Mouse (Mus musculus) left cerebral cortex, adult 8-10 months (tissue): Measurements from ENCODE around the gene Ssna1. TPM values are rescaled to one million over a fixed set of nuclear protein-coding genes. Genes with fewer than 3 reads are reported as not detected.

ENCODE experiments used
- DNase-seq, 2 experiments: peaks; one replicate each; pipeline ENCODE4 v3.0.0; 2022; ENCODE audit warnings: low spot score in 2 of 2
- total RNA-seq, 4 experiments: library from RNA; stranded (reverse); gene quantifications; 2 replicates each; pipeline ENCODE4 v1.2.4; 2022

The Ssna1 gene
- 10 to 100 TPM; 57.5 to 67.8 (median 62.1) TPM for total RNA-seq

- DNase-seq, result peak; percentile 94 to 99
Observed at GRCm38 (mm10) chr2:25271827-25272511, at the start of gene Ssna1, which contains the start of gene Anapc2. TSS of gene Ssna1 (minus strand) at chr2:25272438. TSS of gene Anapc2 (plus strand) at chr2:25272478.

DNA sequence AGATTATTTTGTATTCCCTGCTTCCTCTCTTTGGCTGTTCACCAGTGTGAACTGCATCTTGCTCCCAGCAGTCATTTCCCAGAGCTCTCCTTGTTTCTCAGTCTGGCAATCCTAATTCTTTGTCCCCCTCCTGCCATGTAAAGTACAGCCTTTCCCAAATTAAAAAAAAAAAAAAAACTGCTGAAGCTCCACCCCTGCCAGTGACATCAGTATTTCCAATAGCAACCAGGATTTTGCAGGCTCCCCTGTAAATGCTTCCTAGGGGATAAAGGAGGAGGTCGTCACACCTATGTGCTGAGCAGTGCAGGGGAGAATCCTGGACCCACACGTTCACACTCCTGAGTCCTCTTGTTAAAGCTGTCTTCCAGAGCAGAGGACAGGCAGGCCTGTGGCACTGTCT, 47.8 kb upstream of the Ssna1 start:
- no peak for DNase-seq

- peak; percentile 68 to 91 for DNase-seq
Observed at GRCm38 (mm10) chr2:25318971-25319773, 46.9 kb upstream of the Ssna1 start, which contains the start of gene Grin1. TSS of gene Grin1 (minus strand) at chr2:25319187.

- no peak for DNase-seq
Observed at GRCm38 (mm10) chr2:25318119-25318966, 46.1 kb upstream of the Ssna1 start.

DNA sequence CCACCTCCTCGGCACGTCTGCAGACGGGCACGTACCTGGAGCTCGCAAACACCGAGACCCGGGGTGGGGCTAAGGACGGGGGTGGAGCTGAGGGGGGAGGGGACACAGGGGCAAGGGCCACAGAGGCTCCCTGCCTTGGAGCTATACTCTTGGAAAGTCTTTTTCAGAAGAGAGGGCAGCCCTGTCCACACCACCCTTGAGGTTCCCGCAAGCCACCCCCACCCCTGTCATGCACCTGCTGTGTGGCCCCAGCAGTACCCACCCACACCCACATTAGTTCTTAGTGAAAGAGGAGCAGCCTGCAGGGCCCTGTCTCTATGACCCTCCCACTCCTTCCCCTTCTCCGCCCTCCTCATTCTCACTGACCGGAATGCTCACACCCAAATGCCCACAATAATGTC, 39.3 kb upstream of the Ssna1 start:
- no peak for DNase-seq

DNA sequence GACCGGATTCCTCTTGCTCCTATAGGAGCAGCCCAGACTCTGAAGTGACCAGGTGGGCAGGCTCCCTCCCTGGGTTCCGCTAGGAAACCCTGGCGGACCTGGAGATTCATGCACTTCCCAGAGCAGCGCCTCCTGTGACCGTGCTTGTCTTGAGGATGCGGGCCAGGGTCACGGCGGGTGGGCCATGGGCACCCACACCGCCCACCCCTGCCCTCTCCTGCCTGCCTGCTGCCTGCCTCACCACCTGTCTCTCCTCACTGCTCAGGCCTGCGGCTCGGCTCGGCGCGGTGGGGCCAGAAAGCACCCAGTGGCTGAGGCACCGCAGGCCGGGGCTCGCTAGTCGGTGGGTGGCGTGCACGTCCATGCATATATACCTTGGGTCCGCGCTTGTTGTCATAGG, 38.7 kb upstream of the Ssna1 start:
- no peak for DNase-seq

- no peak for DNase-seq
Observed at GRCm38 (mm10) chr2:25310180-25310579, 37.9 kb upstream of the Ssna1 start.

DNA sequence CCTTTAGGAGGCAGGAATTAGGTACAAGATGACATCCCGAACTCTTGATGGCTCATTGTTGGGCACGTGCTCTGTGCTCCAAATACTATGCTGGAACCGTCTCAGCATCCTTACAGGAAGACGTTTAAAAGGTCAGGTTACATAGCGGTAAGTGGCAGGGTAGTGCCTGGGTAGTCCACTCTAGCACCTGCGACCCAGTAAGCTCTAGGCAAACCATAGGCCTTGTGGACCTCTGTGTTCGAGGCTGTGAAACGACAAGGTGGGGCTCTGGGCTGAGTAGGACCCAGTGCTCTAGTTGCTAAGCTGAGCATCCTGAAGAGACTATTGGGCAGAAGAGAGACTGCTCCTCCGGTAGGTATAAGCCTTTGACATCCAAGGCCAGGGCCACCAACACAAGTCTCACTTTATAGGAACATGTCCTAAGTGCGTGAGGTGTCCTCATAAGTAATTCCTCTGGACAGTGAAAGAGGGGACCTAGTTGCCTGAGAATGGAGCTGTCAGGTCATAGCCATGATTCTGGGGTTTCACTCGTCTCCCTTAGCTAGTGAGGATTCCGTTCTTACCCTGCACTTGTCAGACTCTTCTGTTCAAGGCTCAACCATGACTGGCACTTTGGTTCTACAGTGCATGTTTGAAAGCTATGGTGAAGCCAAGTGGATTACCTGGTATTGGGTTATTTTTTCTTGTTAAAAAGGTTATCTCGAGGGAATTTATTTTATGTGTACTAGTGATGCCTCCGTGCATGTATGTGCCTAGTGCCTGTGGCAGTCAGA, 33.5 kb upstream of the Ssna1 start:
- DNase-seq, result no peak

GRCm38 (mm10) chr2:25304657-25305541, 32.7 kb upstream of the Ssna1 start:
- DNase-seq, result peak in 1 of 2 experiments; percentile 73

DNA sequence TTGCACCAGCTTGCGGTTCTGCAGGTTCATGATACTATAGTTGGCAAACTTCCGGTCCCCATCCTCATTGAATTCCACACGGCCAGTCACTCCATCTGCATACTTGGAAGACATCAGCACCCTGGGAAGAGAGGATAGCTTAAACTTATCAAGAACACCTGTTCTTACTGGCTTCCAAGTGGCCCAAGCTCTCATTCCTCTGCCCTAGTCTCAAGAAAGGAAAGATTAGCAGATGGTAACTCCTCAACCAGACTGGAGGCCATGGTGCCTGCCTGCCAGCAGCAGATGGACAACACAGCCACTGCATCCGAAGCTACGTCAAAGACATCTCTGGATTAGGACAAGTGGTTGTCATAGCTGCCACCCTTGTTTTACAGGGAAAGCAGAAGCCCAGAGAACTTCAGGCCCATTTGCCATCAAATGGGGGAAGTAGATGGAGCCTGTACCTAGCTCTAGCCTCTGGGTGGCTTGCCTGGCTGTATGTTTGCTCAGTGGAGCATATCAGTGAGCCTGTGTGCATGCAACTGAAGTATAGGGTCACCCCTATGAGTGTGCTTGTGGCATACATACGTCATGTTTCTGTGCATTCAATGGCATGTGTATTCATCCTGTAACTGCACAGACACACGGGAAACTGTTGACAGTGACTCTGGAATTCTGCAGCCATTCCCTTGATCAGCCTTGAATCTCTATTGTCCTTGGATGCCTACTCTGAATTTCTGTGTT, 31.9 kb upstream of the Ssna1 start:
- DNase-seq, result no peak

DNA sequence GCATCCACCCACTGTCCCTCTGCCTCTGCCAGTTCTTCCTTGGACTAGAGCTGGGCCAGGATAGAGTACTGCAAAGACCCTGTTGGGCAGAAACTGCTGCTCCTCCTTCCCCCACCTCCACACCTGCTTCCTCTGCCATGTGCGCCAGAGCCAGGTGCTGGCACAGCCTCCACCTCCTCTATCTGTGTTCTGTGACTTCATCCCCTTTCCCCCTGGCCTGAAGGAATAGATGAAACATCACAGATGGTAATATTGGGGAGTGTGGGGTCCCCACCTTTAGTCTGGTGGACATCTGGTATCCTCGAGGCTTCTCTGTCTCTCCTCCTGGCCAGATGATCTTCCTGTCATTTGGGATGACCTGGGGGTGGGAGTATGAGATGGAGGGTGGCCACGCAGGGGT, 31.2 kb upstream of the Ssna1 start:
- no peak for DNase-seq

GRCm38 (mm10) chr2:25298046-25298445, 25.8 kb upstream of the Ssna1 start:
- no peak for DNase-seq

DNA sequence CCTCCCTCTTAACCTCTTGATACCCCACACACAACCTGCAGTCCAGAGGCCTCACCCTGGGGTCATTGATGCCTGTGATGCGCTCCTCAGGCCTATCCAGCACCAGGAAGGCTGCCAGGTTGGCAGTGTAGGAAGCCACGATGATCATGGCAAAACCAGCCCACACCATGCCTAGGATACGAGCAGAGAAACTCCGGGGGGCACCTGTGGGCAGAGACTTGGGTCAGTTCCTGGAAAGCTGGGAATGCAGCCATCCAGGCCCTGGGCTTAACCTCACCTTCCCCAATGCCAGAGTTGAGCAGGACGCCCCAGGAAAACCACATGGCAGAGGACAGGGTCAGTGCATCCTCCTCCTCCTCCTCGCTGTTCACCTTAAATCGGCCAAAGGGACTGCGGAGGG, 24.9 kb upstream of the Ssna1 start:
- DNase-seq, result no peak

GRCm38 (mm10) chr2:25293706-25294105, 21.5 kb upstream of the Ssna1 start:
- peak in 1 of 2 experiments; percentile 25 for DNase-seq

GRCm38 (mm10) chr2:25292856-25293255, 20.6 kb upstream of the Ssna1 start:
- no peak for DNase-seq

- no peak for DNase-seq
Observed at GRCm38 (mm10) chr2:25292054-25292544, 19.9 kb upstream of the Ssna1 start.

DNA sequence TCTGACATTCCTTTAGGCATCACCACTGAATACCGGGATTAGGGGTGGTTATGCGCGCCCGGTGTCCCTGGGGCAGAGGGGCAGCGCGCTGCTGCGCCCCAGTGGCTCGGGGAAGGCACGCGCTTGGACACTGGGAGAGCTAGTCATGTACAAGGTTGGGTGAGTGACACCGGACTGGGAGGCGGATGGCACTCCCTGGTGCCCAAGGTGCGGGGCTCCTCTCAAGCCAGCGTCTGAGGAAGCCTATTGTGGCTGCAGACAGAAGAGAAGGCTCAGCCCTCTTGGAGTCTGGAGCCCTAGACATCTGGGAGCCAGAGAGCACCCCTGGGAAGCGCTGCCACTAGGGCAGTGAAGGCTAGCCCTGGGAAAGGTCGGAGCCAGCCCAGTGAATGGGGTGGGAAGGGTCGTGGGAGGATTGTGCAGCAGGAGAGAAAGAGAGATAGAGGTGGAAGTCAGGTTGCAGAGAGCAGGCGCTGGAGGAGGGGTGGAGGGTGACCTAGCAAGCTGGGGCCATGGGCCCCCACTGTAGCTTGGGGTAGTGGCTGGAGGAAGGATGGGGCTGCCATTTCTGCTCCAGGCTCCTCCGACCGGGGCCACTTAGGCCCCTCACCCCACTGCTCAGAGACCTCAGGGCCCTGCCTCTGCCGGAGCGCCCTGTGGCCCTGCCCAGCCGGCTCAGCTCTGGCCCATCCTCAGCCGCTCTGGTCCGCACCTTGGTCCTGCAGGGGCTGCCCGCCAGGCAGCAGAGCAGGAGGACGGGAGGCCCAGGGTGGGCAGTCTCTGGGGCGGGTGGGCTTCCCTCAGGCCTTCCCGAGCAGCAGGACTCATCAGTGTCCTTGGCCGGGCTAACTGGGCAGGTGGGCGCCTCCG, 19.2 kb upstream of the Ssna1 start:
- no peak for DNase-seq

DNA sequence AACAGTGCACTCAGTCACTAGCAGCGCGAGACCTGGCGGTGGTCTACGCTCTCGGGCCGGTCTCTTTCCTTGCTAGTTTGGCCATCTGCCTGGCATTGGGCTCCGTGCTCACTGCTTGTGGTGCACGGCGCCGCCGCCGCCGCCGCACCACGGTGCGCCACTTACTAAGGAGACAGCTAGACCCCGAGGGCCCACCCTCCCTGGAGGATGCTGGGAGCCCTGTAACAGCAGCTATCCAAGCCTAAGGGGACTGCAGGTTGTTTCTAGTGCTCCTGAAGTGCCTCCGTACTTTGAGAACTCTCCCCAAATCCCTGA, 18.5 kb upstream of the Ssna1 start:
- no peak for DNase-seq
